Mouse (Mus musculus): ENCODE data around the gene Clec16a. TPM values are rescaled to one million over a fixed set of nuclear protein-coding genes. Genes with fewer than 3 reads are reported as not detected.

Clec16a gene
- polyA plus RNA-seq, 1 experiment from 2014 or later = 70.0 TPM

DNA sequence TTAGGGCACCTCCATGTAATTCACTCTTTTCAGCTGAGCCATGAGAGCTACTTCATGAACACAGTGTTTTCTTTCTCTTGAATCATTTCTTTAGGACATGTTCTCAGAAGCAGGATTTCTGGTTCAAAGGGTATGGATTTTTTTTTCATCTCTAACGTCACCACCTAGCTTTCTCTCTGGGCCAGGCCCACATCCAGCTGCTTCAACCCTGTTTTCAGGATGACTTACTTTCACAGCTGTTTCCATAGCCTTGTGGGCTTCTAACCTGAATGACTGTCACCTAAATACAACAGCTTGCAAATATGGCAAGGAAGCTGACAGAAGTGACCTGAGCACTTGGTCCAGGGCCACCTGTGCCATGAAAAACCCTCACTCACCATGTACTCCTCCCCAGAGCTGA lies 96.0 kb downstream of the Clec16a start:
- ATAC-seq = no peak
- WGBS = 71% methylated on average over 1 of the region's 1 CpGs

DNA sequence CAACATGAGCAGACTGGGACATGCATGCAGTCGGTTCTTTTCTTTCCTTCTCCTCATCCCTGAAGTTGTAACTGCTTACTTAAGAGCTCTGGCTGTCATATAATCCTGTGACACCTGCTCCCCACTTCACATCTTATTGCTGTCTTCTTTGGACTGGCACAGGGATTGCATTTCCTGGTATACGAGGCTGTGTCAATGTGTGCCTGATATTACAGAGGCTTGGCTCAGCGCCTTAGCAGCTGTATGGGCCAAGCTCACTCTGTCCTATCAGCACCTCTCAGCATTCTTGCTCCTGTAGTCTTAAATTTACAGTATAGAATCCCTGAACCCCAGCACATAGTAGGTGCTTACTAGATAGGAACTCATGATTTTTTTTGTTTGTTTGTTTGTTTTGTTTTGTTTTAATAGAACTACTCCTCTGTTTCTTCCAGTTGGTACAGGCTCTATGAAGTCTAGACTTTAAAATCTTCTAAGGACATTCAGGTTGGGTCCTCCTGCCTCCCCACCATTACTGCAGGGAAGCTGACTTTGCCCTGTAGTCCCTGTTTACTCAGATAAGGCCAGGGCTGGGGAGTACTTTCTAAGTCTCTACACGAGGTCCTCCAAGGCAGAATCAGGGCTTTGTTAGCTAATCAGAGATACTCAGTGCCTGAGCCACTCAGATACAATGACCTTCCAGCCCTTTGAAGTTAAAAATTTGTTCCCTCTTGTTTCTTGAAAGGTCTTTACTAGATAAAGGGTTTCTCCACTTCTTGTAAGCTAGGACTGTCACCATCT lies 97.9 kb downstream of the Clec16a start:
- Histone ChIP-seq H3K27ac (ENCODE audit: low read length) (no peak overlapping the region), H3K27me3 (ENCODE audit: control insufficient read depth, insufficient read depth, low read depth, low read length) (no peaks in the 10 kb centered on the region), H3K4me1 (ENCODE audit: control insufficient read depth, insufficient read depth, low read length) (0 out of 2 replicates have a peak, but pooled peaks cover 2% of the 10 kb centered on the region), H3K4me3 (ENCODE audit: low read depth, low read length) (no peak overlapping the region), H3K9me3 (replicated peaks; ENCODE audit: control insufficient read depth, low read length, poor library complexity, severe bottlenecking) (no peaks in the 10 kb centered on the region), H3K9ac (ENCODE audit: low read depth, low read length) (no peak overlapping the region), H3K36me3 (ENCODE audit: control insufficient read depth, insufficient read depth, low read length) (no peaks in the 10 kb centered on the region), H3K4me2 (ENCODE audit: low read length) (no peak overlapping the region)
- ATAC-seq = no peak
- 56% methylated on average over 4 of the region's 4 CpGs for WGBS

More for the DNA sequence above, 96.0 kb downstream of the Clec16a start:
- H3K9me3 ChIP-seq (replicated peaks; ENCODE audit: control insufficient read depth, low read length, poor library complexity, severe bottlenecking) = no peaks in the 10 kb centered on the region
- no peak overlapping the region for H3K4me3 ChIP-seq (ENCODE audit: low read depth, low read length)
- no peaks in the 10 kb centered on the region for H3K27me3 ChIP-seq (ENCODE audit: control insufficient read depth, insufficient read depth, low read depth, low read length)
- no peak overlapping the region for H3K9ac ChIP-seq (ENCODE audit: low read depth, low read length)
- no peak overlapping the region for H3K4me2 ChIP-seq (ENCODE audit: low read length)
- H3K4me1 ChIP-seq (ENCODE audit: control insufficient read depth, insufficient read depth, low read length) = 0 out of 2 replicates have a peak, but pooled peaks cover 2% of the 10 kb centered on the region
- no peak overlapping the region for H3K27ac ChIP-seq (ENCODE audit: low read length)
- no peaks in the 10 kb centered on the region for H3K36me3 ChIP-seq (ENCODE audit: control insufficient read depth, insufficient read depth, low read length)

DNA sequence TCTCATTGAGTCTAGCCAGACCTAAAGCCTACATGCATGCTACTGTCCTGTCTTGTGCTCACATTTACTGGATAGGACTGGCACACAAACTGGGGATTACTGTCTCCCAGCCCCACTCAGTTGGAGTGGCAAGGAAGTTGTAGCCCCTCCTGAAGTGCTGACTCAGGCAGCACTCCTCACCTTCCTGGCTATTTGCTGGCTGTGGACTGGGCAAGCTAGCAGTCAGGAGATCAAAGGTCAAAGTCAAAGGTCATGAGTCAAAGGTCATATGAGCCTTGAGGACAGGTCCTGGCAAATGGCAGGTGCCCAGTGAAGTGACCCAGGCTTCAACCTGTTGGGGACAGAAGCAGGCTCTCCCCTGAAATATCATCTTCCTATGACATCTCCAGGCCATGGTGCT lies 99.1 kb downstream of the Clec16a start:
- H3K9ac ChIP-seq (ENCODE audit: low read depth, low read length) = no peak overlapping the region
- H3K4me3 ChIP-seq (ENCODE audit: low read depth, low read length) = no peak overlapping the region
- no peaks in the 10 kb centered on the region for H3K27me3 ChIP-seq (ENCODE audit: control insufficient read depth, insufficient read depth, low read depth, low read length)
- no peak for ATAC-seq
- H3K4me2 ChIP-seq (ENCODE audit: low read length) = no peak overlapping the region
- H3K9me3 ChIP-seq (replicated peaks; ENCODE audit: control insufficient read depth, low read length, poor library complexity, severe bottlenecking) = no peaks in the 10 kb centered on the region
- no peaks in the 10 kb centered on the region for H3K36me3 ChIP-seq (ENCODE audit: control insufficient read depth, insufficient read depth, low read length)
- no peak overlapping the region for H3K27ac ChIP-seq (ENCODE audit: low read length)
- H3K4me1 ChIP-seq (ENCODE audit: control insufficient read depth, insufficient read depth, low read length) = no peaks in the 10 kb centered on the region

DNA sequence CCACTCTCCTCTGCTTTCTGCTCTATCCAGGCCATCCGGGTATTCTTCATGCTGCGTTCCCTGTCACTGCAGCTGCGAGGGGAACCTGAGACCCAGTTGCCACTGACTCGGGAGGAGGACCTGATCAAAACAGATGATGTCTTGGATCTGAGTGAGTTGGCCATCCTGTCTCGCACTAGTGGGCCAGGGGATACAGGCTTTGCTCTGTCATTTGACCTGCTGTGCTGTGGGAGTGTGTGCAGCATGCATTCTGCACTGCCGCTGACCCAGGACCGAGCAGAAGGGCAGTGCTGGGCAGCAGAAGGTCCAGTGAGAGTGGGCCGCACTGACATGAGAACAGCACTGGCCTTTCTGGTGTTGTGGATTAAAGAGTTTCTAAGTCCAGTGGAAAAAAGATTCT lies 99.6 kb downstream of the Clec16a start:
- no peaks in the 10 kb centered on the region for H3K4me1 ChIP-seq (ENCODE audit: control insufficient read depth, insufficient read depth, low read length)
- WGBS = 85% methylated on average over 8 of the region's 8 CpGs
- H3K27ac ChIP-seq (ENCODE audit: low read length) = no peak overlapping the region
- no peak overlapping the region for H3K4me3 ChIP-seq (ENCODE audit: low read depth, low read length)
- no peak for ATAC-seq
- H3K9me3 ChIP-seq (replicated peaks; ENCODE audit: control insufficient read depth, low read length, poor library complexity, severe bottlenecking) = no peaks in the 10 kb centered on the region
- no peaks in the 10 kb centered on the region for H3K36me3 ChIP-seq (ENCODE audit: control insufficient read depth, insufficient read depth, low read length)
- no peak overlapping the region for H3K9ac ChIP-seq (ENCODE audit: low read depth, low read length)
- no peaks in the 10 kb centered on the region for H3K27me3 ChIP-seq (ENCODE audit: control insufficient read depth, insufficient read depth, low read depth, low read length)
- no peak overlapping the region for H3K4me2 ChIP-seq (ENCODE audit: low read length)

DNA sequence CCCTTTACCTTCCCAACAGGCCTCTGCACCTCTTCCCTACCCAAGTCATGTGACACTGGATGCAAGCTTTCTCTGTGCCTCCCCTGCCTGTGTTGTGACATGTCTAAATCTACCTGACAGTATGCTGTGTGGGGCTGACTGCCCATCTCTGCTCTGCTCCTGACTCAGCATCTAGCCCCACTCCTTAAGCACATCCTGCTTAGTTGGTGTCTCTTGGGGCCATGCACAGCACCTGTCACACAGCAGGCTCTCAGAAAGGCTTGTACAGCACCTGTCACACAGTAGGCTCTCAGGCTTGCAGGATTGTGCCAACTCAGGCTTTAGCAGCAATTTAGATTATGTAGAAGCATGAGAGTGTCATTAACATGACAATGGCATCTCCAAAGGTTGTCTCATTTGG lies 106.7 kb downstream of the Clec16a start:
- H3K4me2 ChIP-seq (ENCODE audit: low read length) = no peak overlapping the region
- H3K27ac ChIP-seq (ENCODE audit: low read length) = no peak overlapping the region
- no peaks in the 10 kb centered on the region for H3K9me3 ChIP-seq (replicated peaks; ENCODE audit: control insufficient read depth, low read length, poor library complexity, severe bottlenecking)
- H3K9ac ChIP-seq (ENCODE audit: low read depth, low read length) = no peak overlapping the region
- H3K4me1 ChIP-seq (ENCODE audit: control insufficient read depth, insufficient read depth, low read length) = peaks cover 12% of the 10 kb centered on the region; the same call in 1 of the 2 replicates
- no peaks in the 10 kb centered on the region for H3K27me3 ChIP-seq (ENCODE audit: control insufficient read depth, insufficient read depth, low read depth, low read length)
- H3K4me3 ChIP-seq (ENCODE audit: low read depth, low read length) = no peak overlapping the region
- no peak for ATAC-seq
- no peaks in the 10 kb centered on the region; the same call in 1 of the 2 replicates for H3K36me3 ChIP-seq (ENCODE audit: control insufficient read depth, insufficient read depth, low read length)

DNA sequence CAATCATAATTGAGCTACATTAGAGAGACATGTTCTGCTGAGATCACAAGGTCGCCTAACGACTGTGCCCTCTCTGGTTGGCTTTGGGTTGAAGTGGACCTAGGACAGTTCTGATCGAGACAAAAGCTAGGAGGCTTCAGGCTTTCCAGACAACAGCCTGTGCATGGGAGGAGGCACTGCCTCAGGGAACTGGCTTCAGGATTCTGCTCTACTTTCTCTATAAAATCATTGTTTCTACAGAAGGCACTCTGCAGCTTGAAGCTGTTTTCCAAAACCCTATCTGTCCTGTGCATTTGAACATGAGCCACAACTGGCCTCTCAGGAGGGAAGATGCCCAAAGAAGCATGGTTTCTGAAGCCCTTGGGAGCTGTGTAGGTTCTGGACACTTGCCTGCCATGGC lies 107.8 kb downstream of the Clec16a start:
- Histone ChIP-seq H3K36me3 (ENCODE audit: control insufficient read depth, insufficient read depth, low read length) (no peaks in the 10 kb centered on the region; the same call in 1 of the 2 replicates), H3K9me3 (replicated peaks; ENCODE audit: control insufficient read depth, low read length, poor library complexity, severe bottlenecking) (no peaks in the 10 kb centered on the region), H3K27ac (ENCODE audit: low read length) (no peak overlapping the region), H3K4me1 (ENCODE audit: control insufficient read depth, insufficient read depth, low read length) (peaks cover 14% of the 10 kb centered on the region; the same call in 1 of the 2 replicates), H3K27me3 (ENCODE audit: control insufficient read depth, insufficient read depth, low read depth, low read length) (no peaks in the 10 kb centered on the region), H3K9ac (ENCODE audit: low read depth, low read length) (no peak overlapping the region), H3K4me2 (ENCODE audit: low read length) (no peak overlapping the region), H3K4me3 (ENCODE audit: low read depth, low read length) (no peak overlapping the region)
- ATAC-seq = no peak
- 86% methylated on average over 3 of the region's 3 CpGs for WGBS

DNA sequence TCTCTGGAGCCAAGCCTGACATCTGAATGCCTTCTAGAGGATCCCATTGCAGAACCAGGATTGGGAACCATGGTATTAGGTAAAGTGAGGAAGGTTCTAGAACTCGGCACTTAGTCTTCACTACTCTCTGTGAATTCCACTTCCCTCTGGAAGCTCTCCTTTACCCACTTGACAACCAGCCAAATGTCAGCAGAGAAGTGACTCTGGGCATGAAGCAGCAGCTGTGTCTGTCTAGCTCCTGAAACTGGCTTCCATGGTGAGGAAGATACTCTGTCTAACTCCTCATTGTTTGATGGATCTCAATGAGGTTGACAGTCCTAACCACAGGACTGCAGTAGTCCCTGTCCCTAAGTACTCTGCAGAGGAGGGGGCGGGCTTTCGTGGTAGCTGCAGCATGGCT lies 110.1 kb downstream of the Clec16a start:
- no peaks in the 10 kb centered on the region for H3K27me3 ChIP-seq (ENCODE audit: control insufficient read depth, insufficient read depth, low read depth, low read length)
- H3K4me1 ChIP-seq (ENCODE audit: control insufficient read depth, insufficient read depth, low read length) = peaks cover 14% of the 10 kb centered on the region; the same call in 1 of the 2 replicates
- no peak overlapping the region for H3K4me2 ChIP-seq (ENCODE audit: low read length)
- no peak for ATAC-seq
- no peak overlapping the region for H3K4me3 ChIP-seq (ENCODE audit: low read depth, low read length)
- no peaks in the 10 kb centered on the region; the same call in 1 of the 2 replicates for H3K36me3 ChIP-seq (ENCODE audit: control insufficient read depth, insufficient read depth, low read length)
- H3K9me3 ChIP-seq (replicated peaks; ENCODE audit: control insufficient read depth, low read length, poor library complexity, severe bottlenecking) = no peaks in the 10 kb centered on the region
- WGBS = 85% methylated on average over 3 of the region's 3 CpGs
- no peak overlapping the region for H3K9ac ChIP-seq (ENCODE audit: low read depth, low read length)
- no peak overlapping the region for H3K27ac ChIP-seq (ENCODE audit: low read length)

DNA sequence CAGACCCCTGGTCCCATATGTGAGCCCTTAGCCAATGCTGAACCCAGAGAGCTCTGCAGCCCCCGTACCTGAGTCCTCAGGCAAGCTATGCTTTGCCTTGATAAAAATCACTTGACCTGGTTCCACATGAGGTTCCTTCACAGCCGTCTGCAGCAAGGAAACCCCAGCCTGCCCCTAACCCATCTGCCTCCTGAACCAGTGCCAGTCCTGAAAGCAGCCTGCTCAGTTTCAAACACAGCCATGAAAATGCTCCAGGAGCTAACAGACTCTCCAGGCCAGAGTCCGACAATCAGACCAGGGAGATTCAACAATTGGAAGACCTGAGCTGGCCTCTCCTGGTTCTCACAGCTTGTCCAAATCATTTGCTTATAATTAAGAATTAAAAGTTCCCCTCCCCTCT lies 110.8 kb downstream of the Clec16a start:
- Histone ChIP-seq H3K4me3 (ENCODE audit: low read depth, low read length) (no peak overlapping the region), H3K4me1 (ENCODE audit: control insufficient read depth, insufficient read depth, low read length) (peaks cover 14% of the 10 kb centered on the region; the same call in 1 of the 2 replicates), H3K9me3 (replicated peaks; ENCODE audit: control insufficient read depth, low read length, poor library complexity, severe bottlenecking) (no peaks in the 10 kb centered on the region), H3K4me2 (ENCODE audit: low read length) (no peak overlapping the region), H3K9ac (ENCODE audit: low read depth, low read length) (no peak overlapping the region), H3K27me3 (ENCODE audit: control insufficient read depth, insufficient read depth, low read depth, low read length) (no peaks in the 10 kb centered on the region), H3K27ac (ENCODE audit: low read length) (no peak overlapping the region), H3K36me3 (ENCODE audit: control insufficient read depth, insufficient read depth, low read length) (no peaks in the 10 kb centered on the region; the same call in 1 of the 2 replicates)
- 61% methylated on average over 3 of the region's 3 CpGs for WGBS
- no peak for ATAC-seq

DNA sequence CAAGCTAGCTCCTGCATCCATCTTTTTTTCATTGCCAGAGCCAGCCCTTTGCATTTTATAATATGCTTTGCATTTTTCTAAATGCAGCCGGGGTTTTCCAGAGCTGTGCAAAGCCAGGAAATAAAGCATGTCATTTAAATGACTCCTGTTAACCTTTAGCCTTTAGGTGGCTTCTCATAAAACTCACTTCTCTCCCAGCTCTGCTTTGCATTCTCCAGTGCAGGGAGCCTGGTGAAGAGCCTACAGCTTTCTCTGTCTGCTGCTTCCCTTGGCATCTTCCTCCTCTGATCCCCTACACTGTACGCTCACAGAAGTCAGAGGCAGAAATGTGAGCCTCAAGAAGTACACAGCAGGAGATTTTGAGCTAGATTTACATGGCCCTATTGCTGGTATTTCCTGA lies 111.3 kb downstream of the Clec16a start:
- H3K9me3 ChIP-seq (replicated peaks; ENCODE audit: control insufficient read depth, low read length, poor library complexity, severe bottlenecking) = no peaks in the 10 kb centered on the region
- no peak overlapping the region for H3K9ac ChIP-seq (ENCODE audit: low read depth, low read length)
- H3K27me3 ChIP-seq (ENCODE audit: control insufficient read depth, insufficient read depth, low read depth, low read length) = no peaks in the 10 kb centered on the region
- no peak for ATAC-seq
- H3K4me2 ChIP-seq (ENCODE audit: low read length) = no peak overlapping the region
- H3K36me3 ChIP-seq (ENCODE audit: control insufficient read depth, insufficient read depth, low read length) = no peaks in the 10 kb centered on the region; the same call in 1 of the 2 replicates
- no peak overlapping the region for H3K27ac ChIP-seq (ENCODE audit: low read length)
- 64% methylated on average over 2 of the region's 2 CpGs for WGBS
- H3K4me3 ChIP-seq (ENCODE audit: low read depth, low read length) = no peak overlapping the region
- H3K4me1 ChIP-seq (ENCODE audit: control insufficient read depth, insufficient read depth, low read length) = peaks cover 14% of the 10 kb centered on the region; the same call in 1 of the 2 replicates
